Mouse (Mus musculus): ENCODE results near the gene Cby3. TPM values are rescaled to one million over a fixed set of nuclear protein-coding genes. Genes with fewer than 3 reads are reported as not detected.
A peak's percentile ranks its signal among the peaks of the same experiment; 100 is the strongest.

The Cby3 gene
- polyA plus RNA-seq, 1 experiment from 2014 or later: 0.53 TPM

DNA sequence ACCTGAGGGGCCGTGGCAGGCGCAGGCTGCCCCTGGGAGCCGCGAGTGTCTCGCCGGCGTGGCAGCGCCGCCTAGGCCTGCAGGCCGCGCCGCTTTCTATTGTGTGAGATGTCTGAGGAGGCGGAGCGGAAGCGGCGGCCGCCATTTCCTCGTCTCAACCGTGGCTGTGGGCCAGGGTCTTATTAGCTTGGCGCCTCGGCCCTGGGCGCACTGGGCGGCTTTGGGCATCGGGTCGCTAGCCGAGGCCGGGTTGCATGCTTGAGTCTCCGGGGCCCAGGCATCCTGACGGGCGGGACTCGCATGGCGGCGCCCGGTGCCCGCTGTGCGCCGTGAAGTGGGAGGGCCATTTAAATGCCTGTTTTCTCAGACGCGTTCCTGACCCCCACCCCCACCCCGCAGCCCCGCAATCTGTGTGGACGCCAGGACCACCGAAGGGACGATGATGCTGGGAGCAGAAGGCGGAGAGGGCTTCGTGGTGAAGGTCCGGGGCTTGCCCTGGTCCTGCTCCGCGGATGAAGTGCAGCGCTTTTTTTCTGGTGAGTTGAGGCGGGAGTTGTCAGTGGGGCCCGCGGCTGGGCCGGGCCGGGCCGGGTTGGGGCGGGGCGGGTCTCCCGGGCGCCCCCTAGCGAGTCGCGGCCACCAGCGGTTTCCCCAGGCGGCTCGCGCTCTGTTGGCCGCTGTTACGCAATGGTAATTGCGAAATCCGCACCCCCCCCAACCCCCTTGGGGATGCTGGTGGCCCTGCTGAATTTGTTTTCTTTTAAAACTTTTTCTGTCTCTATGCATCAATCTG lies 23.8 kb downstream of the Cby3 start:
- H3K36me3 ChIP-seq (ENCODE audit: insufficient read depth, low read length): peaks cover 7% of the 10 kb centered on the region; the same call in 1 of the 2 replicates
- peak overlapping the region; percentile 99 for H3K27ac ChIP-seq (ENCODE audit: low read length)
- H3K4me3 ChIP-seq (ENCODE audit: low read depth, low read length): peak overlapping the region; percentile 70
- H3K4me2 ChIP-seq (replicated peaks; ENCODE audit: low read depth, low read length): peak overlapping the region; percentile 74
- no peaks in the 10 kb centered on the region for H3K9me3 ChIP-seq (ENCODE audit: low read length)
- DNase-seq (ENCODE audit: low spot score) (peak; percentile 94), ATAC-seq (peak; percentile 83)
- WGBS: 2% methylated on average over 60 of the region's 71 CpGs
- H3K27me3 ChIP-seq (replicated peaks; ENCODE audit: insufficient read depth, low read length): no peaks in the 10 kb centered on the region
- H3K4me1 ChIP-seq (ENCODE audit: insufficient read depth, low read depth, low read length): peaks cover 4% of the 10 kb centered on the region; the same call in 1 of the 2 replicates
- TF ChIP-seq EP300 (IDR thresholded peaks at IDR 0.05): no peak
- peak; percentile 69 for TF ChIP-seq CTCF (IDR thresholded peaks at IDR 0.05)
- peak overlapping the region; percentile 94 for H3K9ac ChIP-seq (replicated peaks; ENCODE audit: low read depth)

DNA sequence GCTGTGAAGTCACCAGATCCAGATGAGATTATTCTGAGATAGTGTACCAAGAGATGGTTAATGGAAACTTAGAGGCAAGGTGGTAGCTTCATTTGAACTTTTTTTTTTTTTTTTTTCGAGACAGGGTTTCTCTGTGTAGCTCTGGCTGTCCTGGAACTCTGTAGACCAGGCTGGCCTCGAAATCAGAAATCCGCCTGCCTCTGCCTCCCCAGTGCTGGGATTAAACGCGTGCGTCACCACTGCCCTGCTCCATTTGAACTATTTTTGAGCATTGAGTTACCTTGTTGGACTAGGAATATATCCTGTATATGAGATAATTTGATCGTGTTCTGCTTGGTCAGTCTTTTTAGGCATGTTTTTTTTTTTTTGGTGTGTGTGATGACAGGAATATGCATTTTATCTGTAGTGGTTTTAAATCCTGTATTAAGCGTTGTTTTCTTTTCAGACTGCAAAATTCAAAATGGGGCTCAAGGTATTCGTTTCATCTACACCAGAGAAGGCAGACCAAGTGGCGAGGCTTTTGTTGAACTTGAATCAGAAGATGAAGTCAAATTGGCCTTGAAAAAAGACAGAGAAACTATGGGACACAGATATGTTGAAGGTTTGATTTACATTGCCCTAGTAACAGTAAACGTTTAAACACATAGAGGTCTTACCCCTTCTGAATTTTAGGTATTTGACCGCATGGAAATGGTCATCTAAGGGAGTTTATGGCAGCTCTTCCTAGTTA lies 24.9 kb downstream of the Cby3 start:
- peaks cover 9% of the 10 kb centered on the region; the same call in 1 of the 2 replicates for H3K36me3 ChIP-seq (ENCODE audit: insufficient read depth, low read length)
- WGBS: 40% methylated on average over 12 of the region's 12 CpGs
- peaks cover 4% of the 10 kb centered on the region; the same call in 1 of the 2 replicates for H3K4me1 ChIP-seq (ENCODE audit: insufficient read depth, low read depth, low read length)
- H3K27me3 ChIP-seq (replicated peaks; ENCODE audit: insufficient read depth, low read length): no peaks in the 10 kb centered on the region
- peak overlapping the region; percentile 74 for H3K4me2 ChIP-seq (replicated peaks; ENCODE audit: low read depth, low read length)
- TF ChIP-seq CTCF (IDR thresholded peaks at IDR 0.05) (no peak), EP300 (IDR thresholded peaks at IDR 0.05) (no peak)
- DNase-seq (ENCODE audit: low spot score): no peak
- H3K9ac ChIP-seq (replicated peaks; ENCODE audit: low read depth): peak overlapping the region; percentile 94; the same call in 1 of the 2 replicates
- H3K4me3 ChIP-seq (ENCODE audit: low read depth, low read length): peak overlapping the region; percentile 70
- ATAC-seq: no peak
- H3K27ac ChIP-seq (ENCODE audit: low read length): no peak overlapping the region
- no peaks in the 10 kb centered on the region for H3K9me3 ChIP-seq (ENCODE audit: low read length)

GRCm38 (mm10) chr11:50381311-50381710 lies 27.0 kb downstream of the Cby3 start:
- WGBS: 12% methylated on average over 4 of the region's 4 CpGs
- Histone ChIP-seq H3K4me3 (ENCODE audit: low read depth, low read length) (no peak overlapping the region), H3K4me1 (ENCODE audit: insufficient read depth, low read depth, low read length) (peaks cover 4% of the 10 kb centered on the region; the same call in 1 of the 2 replicates), H3K9me3 (ENCODE audit: low read length) (no peaks in the 10 kb centered on the region), H3K9ac (replicated peaks; ENCODE audit: low read depth) (no peak overlapping the region), H3K4me2 (replicated peaks; ENCODE audit: low read depth, low read length) (peak overlapping the region; percentile 29; the same call in 1 of the 2 replicates), H3K36me3 (ENCODE audit: insufficient read depth, low read length) (peaks cover 16% of the 10 kb centered on the region; the same call in 1 of the 2 replicates), H3K27ac (ENCODE audit: low read length) (no peak overlapping the region), H3K27me3 (replicated peaks; ENCODE audit: insufficient read depth, low read length) (no peaks in the 10 kb centered on the region)
- no peak for TF ChIP-seq CTCF (IDR thresholded peaks at IDR 0.05)
- no peak for TF ChIP-seq EP300 (IDR thresholded peaks at IDR 0.05)
- ATAC-seq (no peak), DNase-seq (ENCODE audit: low spot score) (no peak)

- no peak for ATAC-seq
- no peak overlapping the region for H3K9ac ChIP-seq (replicated peaks; ENCODE audit: low read depth)
- DNase-seq (ENCODE audit: low spot score): no peak
- WGBS: 76% methylated on average over 3 of the region's 3 CpGs
- H3K4me2 ChIP-seq (replicated peaks; ENCODE audit: low read depth, low read length): no peak overlapping the region
- H3K9me3 ChIP-seq (ENCODE audit: low read length): no peaks in the 10 kb centered on the region
- no peaks in the 10 kb centered on the region for H3K4me1 ChIP-seq (ENCODE audit: insufficient read depth, low read depth, low read length)
- TF ChIP-seq CTCF (IDR thresholded peaks at IDR 0.05) (no peak), EP300 (IDR thresholded peaks at IDR 0.05) (no peak)
- no peak overlapping the region for H3K4me3 ChIP-seq (ENCODE audit: low read depth, low read length)
- H3K27me3 ChIP-seq (replicated peaks; ENCODE audit: insufficient read depth, low read length): no peaks in the 10 kb centered on the region
- H3K27ac ChIP-seq (ENCODE audit: low read length): no peak overlapping the region
- peaks cover 38% of the 10 kb centered on the region; the same call in 1 of the 2 replicates for H3K36me3 ChIP-seq (ENCODE audit: insufficient read depth, low read length)
Observed at GRCm38 (mm10) chr11:50387167-50387679, 33.0 kb downstream of the Cby3 start.

GRCm38 (mm10) chr11:50387697-50388096 lies 33.4 kb downstream of the Cby3 start:
- WGBS: 81% methylated on average over 4 of the region's 4 CpGs
- DNase-seq (ENCODE audit: low spot score) (no peak), ATAC-seq (no peak)
- no peaks in the 10 kb centered on the region for H3K4me1 ChIP-seq (ENCODE audit: insufficient read depth, low read depth, low read length)
- no peaks in the 10 kb centered on the region for H3K27me3 ChIP-seq (replicated peaks; ENCODE audit: insufficient read depth, low read length)
- H3K4me3 ChIP-seq (ENCODE audit: low read depth, low read length): no peak overlapping the region
- TF ChIP-seq EP300 (IDR thresholded peaks at IDR 0.05): no peak
- no peak for TF ChIP-seq CTCF (IDR thresholded peaks at IDR 0.05)
- H3K27ac ChIP-seq (ENCODE audit: low read length): no peak overlapping the region
- no peak overlapping the region for H3K9ac ChIP-seq (replicated peaks; ENCODE audit: low read depth)
- H3K9me3 ChIP-seq (ENCODE audit: low read length): no peaks in the 10 kb centered on the region
- peaks cover 35% of the 10 kb centered on the region; the same call in 1 of the 2 replicates for H3K36me3 ChIP-seq (ENCODE audit: insufficient read depth, low read length)
- no peak overlapping the region for H3K4me2 ChIP-seq (replicated peaks; ENCODE audit: low read depth, low read length)
